Mouse (Mus musculus): ENCODE measurements around the gene Gm45337.

The Gm45337 gene

DNA sequence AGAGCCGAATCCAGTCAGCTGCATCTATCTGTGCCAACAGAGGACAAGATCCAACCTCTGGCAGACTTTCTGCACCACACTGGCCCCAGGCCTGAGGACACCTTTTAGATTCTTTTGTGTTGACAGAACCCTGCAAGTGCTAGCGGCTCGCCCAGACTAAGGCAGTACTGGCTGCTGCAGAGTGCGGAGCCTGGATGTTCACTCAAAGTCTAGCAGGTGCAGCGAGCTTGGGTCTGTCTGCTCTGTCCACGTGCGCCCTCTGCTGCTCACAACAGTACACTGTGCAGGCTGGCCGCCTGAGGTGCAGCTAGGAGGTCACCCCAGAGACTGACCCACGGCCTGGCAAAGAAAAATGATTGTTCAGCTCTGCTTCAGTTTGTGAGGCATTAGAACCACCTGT lies 46.6 kb downstream of the Gm45337 start:
- DNase-seq (ENCODE audit: low spot score), result peak; percentile 88

DNA sequence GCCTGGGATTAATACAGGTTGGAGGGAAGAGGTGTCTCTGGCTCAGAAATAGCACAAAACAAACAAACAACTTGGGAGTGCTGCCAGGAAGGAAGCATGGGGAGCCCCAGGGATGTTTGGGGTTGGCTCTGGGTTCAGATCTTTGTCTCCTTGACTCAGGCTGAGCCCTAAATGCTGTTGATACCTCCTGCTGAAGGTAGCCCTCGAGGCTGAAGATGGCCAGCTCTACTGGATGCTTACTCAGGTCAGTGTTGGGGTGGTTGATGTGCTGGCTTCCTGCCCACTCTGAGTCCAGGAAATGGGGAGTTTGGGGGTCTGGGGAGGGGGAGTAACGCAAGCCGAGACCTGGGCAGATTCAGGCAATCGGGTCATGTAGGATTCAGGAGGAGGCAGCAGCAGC lies 47.7 kb downstream of the Gm45337 start:
- DNase-seq (ENCODE audit: low spot score), result no peak

DNA sequence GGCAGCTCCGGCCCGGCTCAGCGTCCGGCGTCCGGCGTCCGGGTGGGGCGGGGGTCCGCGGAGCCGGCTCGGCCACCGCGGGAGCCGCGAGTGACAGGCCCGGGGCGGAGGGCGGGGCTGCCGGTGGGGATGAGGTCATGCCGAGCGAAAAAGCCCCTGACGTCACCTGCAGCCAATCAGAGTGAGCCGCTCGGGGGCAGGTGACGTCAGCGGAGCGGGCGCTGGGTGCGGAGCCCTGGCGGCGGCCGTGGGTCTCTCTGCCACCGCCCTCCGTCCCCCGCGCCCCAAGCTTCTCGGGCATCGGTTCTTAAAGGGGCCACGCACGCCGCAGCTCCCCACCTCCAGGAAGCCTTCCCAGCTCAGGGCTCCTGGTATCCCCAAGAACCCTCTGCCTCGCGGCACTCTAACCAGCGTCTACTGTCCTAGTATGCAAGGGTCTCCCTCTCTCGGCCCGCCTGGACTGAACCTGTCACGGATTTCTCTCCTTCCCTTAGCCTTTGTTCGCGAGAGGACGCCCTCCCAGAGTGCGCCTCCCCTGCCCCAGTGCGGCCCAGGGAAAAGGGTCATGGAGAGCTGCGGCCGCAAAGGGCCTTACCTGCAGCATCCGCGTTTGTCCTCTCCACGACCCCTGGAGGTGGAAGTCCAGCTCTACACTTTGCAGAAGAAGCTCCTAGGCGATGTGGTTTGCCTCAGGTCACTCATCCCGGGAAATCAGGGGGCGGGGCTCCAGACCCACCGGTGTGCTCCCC lies 49.0 kb downstream of the Gm45337 start, which contains the start of gene Dusp8:
Gene Dusp8 (minus strand): TSS at position 661 of the 749 bp plus-strand sequence.
- peak; percentile 93 for DNase-seq (ENCODE audit: low spot score)

DNA sequence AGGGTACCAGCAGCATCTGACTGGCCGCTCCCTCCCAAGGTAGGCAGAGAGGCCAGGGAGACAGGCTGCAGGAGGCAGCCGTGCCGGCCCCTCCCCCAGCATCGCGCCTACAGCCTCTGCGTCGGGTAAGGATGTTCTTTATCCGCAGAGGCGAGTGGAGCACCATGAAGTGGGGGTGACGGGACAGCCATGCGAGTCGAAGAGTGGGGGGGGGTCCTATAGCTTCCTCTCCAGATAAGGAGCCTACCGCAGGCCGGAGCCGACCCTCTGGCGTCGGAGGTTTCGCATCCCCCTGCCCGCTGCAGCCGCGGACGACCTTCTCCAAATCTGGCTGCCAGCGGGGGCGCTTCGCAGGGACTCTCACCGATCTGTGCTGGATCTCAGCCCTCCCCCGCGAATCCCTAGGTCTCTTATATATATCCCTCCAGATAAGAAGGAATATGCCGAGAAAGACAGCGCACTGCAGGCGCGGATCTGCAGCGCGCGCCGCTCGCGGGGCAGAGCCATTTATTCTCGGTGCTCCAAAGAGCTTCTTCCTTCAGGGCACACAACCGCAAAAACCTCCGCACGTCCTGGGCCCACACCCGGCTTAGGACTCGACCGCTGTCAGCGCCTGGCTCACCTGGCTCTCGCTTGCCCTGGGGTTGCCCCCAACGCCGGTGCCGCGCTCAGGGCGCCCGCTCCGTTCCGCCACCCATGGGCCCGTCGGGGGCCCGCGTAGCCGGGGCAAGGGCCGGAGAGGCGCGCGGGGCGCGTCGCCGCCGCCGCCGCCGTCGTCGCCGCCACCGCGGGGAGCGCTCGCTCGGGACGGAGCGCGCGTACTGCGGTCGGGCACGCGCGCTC lies 49.9 kb downstream of the Gm45337 start:
- peak; percentile 60 for DNase-seq (ENCODE audit: low spot score)

DNA sequence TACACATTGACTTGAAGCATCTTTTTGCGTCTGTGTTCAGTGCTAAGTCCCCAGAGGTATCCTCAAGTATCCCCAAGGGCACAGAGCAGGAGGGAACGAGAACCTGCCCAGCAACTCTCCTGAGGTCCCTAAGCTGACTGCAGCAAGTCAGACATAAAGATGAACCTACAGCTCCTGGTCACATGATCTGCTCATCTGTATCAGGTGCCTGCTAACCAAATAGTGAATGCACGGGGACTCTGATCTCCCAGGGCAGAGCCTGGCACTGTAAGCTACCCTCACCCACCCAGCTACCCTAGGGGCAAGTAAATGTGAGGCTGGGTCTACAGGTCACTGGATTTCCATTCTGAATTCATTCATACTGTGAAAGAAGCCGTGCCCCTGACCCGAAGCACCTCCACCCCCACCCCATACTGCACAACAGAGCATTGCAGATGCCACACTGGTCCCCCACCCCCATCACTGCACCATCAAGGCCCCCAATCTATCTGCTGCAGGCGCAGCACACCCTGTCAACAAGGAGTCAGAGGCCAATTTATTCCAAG lies 50.6 kb downstream of the Gm45337 start:
- no peak for DNase-seq (ENCODE audit: low spot score)
